Mouse (Mus musculus) myocyte (in vitro differentiated cells): ENCODE measurements around the gene Smug1.

ENCODE experiments used
- CEBPB ChIP-seq: IDR thresholded peaks from 2 replicates; pipeline ENCODE4 v1.6.1; 2011; ENCODE audit warnings: mild to moderate bottlenecking, moderate library complexity; ENCODE audit not compliant: poor library complexity, insufficient read depth, severe bottlenecking
- E2F4 ChIP-seq: IDR thresholded peaks from one replicate; pipeline ENCODE4 v1.6.1; 2011; ENCODE audit warnings: mild to moderate bottlenecking, control low read depth, moderate library complexity; ENCODE audit not compliant: insufficient read depth
- MAX ChIP-seq: IDR thresholded peaks from one replicate; pipeline ENCODE4 v1.6.1; 2011; ENCODE audit warnings: low read depth, mild to moderate bottlenecking, control low read depth
- MYOD1 ChIP-seq, 3 experiments: IDR thresholded peaks; one replicate each; pipeline ENCODE4 v1.6.1; 2011; ENCODE audit warnings: control low read depth in 2 of 3, low read depth in 2 of 3, mild to moderate bottlenecking in 2 of 3, moderate library complexity in 1 of 3; ENCODE audit not compliant: insufficient read length in 2 of 3, control insufficient read depth in 1 of 3
- MYOG ChIP-seq, 3 experiments: IDR thresholded peaks; one replicate each; pipeline ENCODE4 v1.6.1; 2011; ENCODE audit warnings: control low read depth in 2 of 3, low read depth in 2 of 3, mild to moderate bottlenecking in 2 of 3; ENCODE audit not compliant: insufficient read length in 2 of 3, control insufficient read depth in 1 of 3, insufficient read depth in 1 of 3
- POLR2A ChIP-seq: IDR thresholded peaks from one replicate; pipeline ENCODE4 v1.6.1; 2011; ENCODE audit warnings: low read depth, mild to moderate bottlenecking, control low read depth, moderate library complexity; ENCODE audit not compliant: insufficient read length
- POLR2AphosphoS2 ChIP-seq: IDR thresholded peaks from one replicate; pipeline ENCODE4 v1.6.1; 2011; ENCODE audit warnings: low read depth, control low read depth; ENCODE audit not compliant: insufficient read length
- REST ChIP-seq: IDR thresholded peaks from one replicate; pipeline ENCODE4 v1.6.1; 2011; ENCODE audit warnings: mild to moderate bottlenecking, control low read depth, moderate library complexity; ENCODE audit not compliant: insufficient read depth, insufficient read length
- SRF ChIP-seq: IDR thresholded peaks from one replicate; pipeline ENCODE4 v1.6.1; 2011; ENCODE audit warnings: low read depth; ENCODE audit not compliant: control insufficient read depth, insufficient read length
- TCF12 ChIP-seq: IDR thresholded peaks from one replicate; pipeline ENCODE4 v1.6.1; 2011; ENCODE audit warnings: mild to moderate bottlenecking, control low read depth; ENCODE audit not compliant: poor library complexity, insufficient read depth, severe bottlenecking
- USF1 ChIP-seq: IDR thresholded peaks from one replicate; pipeline ENCODE4 v1.6.1; 2011; ENCODE audit warnings: low read depth, mild to moderate bottlenecking, control low read depth, moderate library complexity

DNA sequence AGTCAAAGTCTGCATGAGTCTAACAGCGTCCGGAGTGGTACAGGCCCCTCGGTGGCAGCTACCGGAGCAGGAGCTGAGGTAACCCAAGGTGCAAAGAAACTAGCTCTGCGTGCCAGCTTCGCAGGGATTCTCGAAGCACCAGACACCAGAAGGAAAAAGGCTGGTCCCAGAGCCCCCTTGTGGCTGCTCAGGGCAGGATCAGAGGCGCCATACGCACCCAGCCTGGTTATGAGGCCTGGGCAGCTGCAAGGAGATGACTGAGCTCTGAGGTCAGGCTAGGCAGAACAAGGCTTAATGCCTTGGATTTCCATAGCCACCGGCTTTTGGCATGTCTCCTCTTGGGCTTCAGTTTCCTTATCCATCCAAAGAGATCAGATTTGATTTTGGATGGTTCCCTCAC, 5.6 kb upstream of the Smug1 start:
- peak; percentile 11 for TF ChIP-seq POLR2A
- no peak for TF ChIP-seq MAX
- TF ChIP-seq MYOG (IDR thresholded peaks at IDR 0.05; ENCODE audit: control insufficient read depth in 1 of 3, insufficient read depth in 1 of 3, insufficient read length in 2 of 3, low read depth in 2 of 3) = peak; percentile 89 to 96 (median 90)
- no peak for TF ChIP-seq POLR2AphosphoS2
- peak; percentile 43 for TF ChIP-seq TCF12
- TF ChIP-seq SRF = no peak
- TF ChIP-seq CEBPB = no peak
- TF ChIP-seq E2F4 = peak; percentile 33
- TF ChIP-seq REST = no peak
- TF ChIP-seq USF1 = no peak
- TF ChIP-seq MYOD1 (IDR thresholded peaks at IDR 0.05; ENCODE audit: control insufficient read depth in 1 of 3, insufficient read length in 2 of 3, low read depth in 2 of 3) = peak; percentile 89 to 94 (median 93)
